Mouse (Mus musculus) MN1 (cell line): ENCODE data around the gene Ubac2.
A peak's percentile ranks its signal among the peaks of the same experiment; 100 is the strongest.

Source experiments
- DNase-seq: peaks from one replicate; pipeline ENCODE4 v3.0.0-alpha.2; 2016; ENCODE audit warnings: low spot score

The Ubac2 gene

GRCm38 (mm10) chr14:121924876-121925275, 46.5 kb downstream of the Ubac2 start:
- DNase-seq: no peak

DNA sequence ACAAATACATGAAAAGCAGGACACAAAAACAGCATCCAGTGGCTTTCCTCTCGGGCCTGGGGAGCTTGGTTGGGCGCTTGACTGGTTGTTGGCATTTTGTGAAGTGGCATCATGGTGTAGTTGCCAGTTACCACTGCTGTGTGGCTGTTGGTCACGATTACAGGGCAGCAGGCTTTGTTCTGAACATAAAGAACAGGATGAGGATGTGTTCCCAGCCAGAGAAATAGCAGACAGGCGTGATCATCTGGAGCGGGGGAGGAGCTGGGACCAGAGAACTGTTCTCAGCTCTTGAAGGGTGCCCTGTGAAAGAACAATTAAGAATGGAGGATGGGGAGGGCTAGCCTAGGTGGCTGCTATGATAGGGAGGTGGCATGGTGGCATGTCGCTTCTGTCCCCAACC, 48.5 kb downstream of the Ubac2 start:
- no peak for DNase-seq

DNA sequence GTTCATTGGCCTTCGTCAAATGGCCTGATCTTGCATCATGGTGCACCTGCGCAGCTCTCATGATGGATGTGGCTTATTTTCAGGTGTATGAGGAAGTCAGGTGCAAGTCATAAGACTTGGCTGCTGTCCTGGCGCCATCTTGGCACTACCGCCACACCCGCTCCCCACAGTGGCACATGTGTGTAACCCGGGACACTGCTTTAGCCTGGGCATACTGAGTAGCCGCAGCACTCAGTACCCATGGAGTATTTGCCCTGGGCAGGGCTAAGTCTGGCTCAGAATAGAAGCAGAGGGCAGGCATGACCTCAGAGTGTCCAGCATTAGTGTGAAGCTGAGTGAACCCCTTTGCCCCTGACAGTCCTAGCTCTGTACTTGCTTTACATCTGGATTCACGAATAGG, 49.0 kb downstream of the Ubac2 start:
- no peak for DNase-seq

DNA sequence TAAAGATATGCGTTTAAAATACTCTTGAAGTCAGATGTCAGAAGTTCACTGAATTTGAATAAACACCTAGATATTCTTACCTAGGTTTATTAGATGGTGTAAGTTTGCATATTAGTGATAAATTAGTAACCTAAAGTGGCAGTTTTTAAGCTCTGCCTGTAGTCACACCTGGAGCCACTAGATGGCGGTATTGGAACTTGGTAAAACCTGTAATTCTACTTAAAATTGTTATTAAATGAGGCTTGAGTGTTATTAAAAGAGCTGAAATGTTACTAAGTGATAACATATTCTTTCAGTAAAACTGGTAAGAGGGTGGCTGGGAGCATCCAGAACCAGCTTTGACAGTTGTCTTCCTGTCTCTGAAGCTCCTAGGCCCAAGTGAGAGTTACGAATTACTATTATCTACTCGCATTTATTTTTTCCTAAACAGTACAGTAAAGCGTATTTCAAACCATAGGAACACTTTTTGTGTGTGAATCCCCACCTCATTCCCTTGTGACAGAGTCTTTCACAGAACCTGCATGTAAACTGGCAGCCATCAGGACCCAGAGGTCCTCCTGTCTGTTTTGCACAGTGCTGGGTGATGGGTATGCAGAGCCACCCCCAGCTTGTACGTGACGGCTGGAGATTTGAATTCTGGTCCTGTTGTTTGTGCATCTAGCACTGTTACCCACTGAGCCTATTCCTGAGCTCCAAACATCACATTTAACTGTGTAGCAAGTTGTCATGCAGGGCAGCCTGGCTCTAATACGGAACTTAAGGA, 50.1 kb downstream of the Ubac2 start:
- DNase-seq: peak; percentile 68

DNA sequence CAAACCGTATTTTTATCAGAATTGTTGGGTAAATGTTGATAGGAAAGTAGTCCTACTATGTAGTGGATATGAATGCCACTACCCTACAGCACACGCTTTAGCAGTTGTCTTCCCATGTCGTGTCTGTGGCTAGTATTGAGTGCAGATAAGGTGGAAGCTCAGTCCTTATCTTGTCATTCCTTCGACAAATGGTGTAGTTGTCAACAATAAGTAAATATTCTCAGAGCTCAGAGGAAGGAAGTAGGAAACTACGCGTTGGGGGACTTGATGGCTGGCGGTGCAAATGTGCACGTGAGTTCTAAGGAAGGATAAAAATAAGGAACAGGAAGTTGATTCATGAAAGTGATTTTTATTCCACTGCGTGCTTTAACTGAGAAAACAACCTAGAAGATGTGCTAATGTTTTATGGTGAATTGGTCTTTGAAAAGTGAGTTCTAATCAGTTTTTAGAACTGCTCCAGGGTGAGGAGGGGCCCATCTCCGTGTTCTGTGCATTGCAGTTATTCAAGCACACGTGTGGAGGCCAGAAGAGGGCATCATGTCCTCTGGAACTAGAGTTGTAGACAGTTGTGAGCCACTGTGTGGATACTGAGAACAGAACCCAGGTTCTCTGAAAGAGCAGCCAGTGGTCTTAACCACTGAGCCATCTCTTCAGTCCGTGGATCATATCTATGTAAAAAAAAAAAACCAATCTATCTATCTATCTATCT, 51.0 kb downstream of the Ubac2 start:
- DNase-seq: no peak

- DNase-seq: no peak
Observed at GRCm38 (mm10) chr14:121930731-121931383, 52.4 kb downstream of the Ubac2 start.

- no peak for DNase-seq
Observed at GRCm38 (mm10) chr14:121931594-121931993, 53.2 kb downstream of the Ubac2 start.

GRCm38 (mm10) chr14:121932180-121932579, 53.8 kb downstream of the Ubac2 start:
- DNase-seq: no peak

DNA sequence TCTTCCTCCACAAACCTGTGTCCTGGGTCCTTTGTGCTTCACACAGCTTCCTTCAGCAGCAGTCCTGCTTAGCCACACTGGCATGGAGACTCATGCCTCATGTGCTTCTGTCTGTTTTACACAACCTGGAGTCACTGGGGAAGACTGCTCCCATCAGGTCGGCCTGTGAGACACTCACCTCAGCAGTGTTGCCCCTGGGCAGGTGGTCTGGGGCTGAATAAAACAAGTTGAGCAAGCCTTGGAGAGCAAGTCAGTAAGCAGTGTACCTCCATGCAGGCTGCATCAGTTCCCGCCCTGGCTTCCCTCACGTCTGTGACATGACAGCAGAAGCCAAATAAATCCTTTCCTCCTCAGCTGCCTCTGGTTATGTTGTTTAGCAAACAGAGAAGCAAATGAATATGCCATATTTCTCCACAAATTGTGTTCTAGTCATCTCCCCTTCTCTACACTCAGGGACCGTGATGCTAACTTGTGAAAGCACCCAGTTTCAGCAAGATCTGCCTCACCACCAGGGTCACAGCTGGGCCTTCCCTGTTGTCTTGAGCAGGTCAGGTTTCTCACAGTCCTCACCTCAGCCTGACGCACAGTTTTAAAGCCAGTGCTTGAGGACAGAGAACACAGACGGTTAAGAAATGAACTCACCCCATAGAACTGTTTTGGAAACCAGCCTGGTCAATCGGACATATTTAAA, 55.6 kb downstream of the Ubac2 start:
- DNase-seq: no peak

- DNase-seq: no peak
Observed at GRCm38 (mm10) chr14:121934597-121934946, 56.2 kb downstream of the Ubac2 start.

GRCm38 (mm10) chr14:121936356-121936755, 57.9 kb downstream of the Ubac2 start:
- no peak for DNase-seq

DNA sequence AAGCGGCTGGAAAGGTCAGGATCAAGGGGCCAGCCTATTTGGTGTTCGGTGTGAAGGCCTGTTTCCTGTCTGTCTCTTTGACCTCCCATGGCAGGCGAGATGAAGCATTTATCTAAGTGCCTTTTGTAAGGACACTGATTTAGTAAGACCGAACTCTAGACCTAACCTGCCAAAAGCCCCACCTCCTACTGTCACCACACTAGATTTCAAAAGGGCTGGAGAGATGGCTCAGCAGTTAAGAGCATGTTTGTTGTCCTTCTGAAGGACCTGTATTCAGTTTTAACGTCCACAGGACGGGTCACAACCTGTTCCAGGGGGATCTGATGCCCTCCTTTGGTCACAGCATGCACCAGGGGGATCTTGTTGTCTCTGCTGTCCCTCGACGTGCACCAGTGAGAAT, 58.4 kb downstream of the Ubac2 start:
- no peak for DNase-seq

- DNase-seq: no peak
Observed at GRCm38 (mm10) chr14:121937601-121938255, 59.3 kb downstream of the Ubac2 start.

GRCm38 (mm10) chr14:121938256-121939191, 60.1 kb downstream of the Ubac2 start:
- no peak for DNase-seq

DNA sequence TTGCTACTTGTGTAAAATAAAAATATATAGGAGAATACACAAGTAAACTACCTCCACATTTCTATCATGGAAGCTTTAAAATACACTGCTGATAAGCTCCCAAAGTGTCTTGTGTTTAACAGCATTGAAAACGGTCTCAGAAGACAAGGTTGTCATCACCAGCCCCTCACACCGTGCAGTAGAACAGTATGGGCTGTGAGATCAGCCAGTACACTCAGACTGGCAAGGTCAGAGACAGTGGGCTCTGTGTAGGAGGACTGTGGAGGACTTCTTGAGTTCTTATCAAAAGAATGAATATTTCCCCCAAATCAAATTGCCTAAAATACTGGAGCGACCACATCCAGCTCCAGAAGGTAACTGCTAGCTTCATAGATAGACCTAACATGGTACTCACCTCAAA, 61.2 kb downstream of the Ubac2 start:
- DNase-seq: no peak

DNA sequence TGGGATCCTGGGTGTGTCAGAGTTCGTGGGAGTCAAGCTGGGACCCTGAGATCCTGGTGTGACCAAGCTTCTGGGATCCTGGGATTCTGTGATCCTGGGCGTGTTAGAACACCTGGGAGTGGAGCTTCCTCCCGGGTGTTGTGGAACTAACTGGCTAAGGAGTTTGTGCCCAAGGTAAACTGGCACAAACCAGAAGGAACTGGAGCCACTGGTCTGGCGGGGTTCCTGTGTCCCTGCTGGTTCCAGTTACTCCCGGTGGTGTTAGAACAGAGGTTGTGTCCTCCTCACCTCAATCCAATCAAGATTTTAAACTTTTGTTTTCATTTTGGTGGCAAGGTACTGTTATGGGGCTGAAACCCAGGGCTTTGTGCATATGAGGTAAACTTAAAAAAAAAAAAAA, 67.7 kb downstream of the Ubac2 start:
- DNase-seq: no peak

- no peak for DNase-seq
Observed at GRCm38 (mm10) chr14:121946728-121947127, 68.3 kb downstream of the Ubac2 start.

DNA sequence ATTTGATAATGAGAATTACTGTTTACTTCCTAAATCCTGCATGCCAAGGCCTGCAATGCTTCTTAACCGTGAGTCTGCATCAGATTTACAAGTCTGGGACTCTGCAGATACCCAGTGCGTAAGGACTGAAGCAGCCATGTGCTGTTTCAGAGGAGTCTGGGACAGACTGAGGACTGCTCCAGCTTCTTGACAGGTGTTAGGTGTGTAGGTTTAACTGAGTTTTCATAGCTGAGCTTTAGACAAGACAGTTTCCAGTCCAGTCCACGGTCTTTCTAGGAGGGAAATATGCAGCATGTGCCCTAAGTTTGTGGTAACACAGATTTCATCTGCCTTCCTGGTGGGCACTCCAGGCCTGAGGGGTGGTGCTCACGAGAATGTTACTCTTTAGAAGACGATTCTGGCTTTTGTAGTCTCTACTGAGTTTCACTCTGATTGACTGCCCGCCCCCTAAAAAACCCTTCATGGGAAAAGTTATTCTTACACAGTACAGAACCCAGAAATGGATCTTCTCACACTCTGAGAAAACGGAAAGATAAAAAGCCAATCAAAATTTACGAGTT, 68.9 kb downstream of the Ubac2 start:
- no peak for DNase-seq

DNA sequence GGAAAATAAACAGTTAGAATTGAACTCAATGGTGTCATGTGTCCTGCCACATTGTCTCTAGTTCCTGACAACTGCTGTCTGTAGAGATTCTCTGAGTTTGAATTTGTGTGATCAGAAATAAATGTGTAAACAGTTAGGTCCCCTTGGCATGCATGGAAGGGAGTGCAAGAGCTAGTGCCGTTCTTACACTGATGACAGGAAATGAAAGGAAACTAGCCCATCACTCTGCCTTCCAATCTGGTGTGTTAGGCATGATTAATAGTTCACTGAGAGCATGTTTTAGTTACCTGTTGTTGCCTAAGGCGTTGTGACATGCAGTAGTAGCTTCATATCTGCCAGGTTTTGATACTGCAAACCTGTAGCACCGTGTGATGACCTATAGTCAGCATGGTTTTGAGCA, 69.5 kb downstream of the Ubac2 start:
- DNase-seq: no peak

DNA sequence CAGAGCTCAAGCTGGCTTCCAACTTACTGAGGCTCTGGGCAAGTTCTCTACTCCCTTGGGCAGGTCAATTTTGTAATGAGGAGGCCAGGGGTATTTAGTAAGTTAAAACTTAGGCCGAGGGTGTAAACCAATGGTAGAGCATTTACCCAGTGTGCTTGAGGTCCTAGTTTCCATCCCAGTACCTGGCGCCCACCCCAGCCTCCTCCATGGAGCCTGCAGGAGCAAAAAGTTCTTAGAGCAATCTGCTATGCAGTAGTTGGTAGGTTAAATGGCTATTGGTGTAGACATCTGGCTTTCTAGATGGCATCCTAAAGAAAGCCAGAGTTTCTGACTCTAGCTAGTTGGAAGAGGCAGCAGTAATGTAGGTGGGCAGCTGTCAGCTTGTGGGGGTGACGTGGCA, 71.0 kb downstream of the Ubac2 start:
- DNase-seq: no peak

GRCm38 (mm10) chr14:121949897-121950296, 71.5 kb downstream of the Ubac2 start:
- no peak for DNase-seq
